Mouse (Mus musculus) left cerebral cortex, postnatal 10 days (tissue): ENCODE data around the gene Clrn2. TPM values are rescaled to one million over a fixed set of nuclear protein-coding genes. Genes with fewer than 3 reads are reported as not detected.
A peak's percentile ranks its signal among the peaks of the same experiment; 100 is the strongest.

Source experiments
- DNase-seq, 2 experiments: peaks; one replicate each; pipeline ENCODE4 v3.0.0; 2021 to 2022; ENCODE audit warnings: low spot score in 2 of 2, mixed read lengths in 1 of 2; ENCODE audit errors: extremely low spot score in 1 of 2
- intact Hi-C: fragments of 180-260 bp; cut with DNase I; formaldehyde crosslinking; loops from one replicate; pipeline ENCODE4 v1.15.1; 2025
- total RNA-seq, 2 experiments: library from RNA; stranded (reverse); gene quantifications; 2 replicates each; pipeline ENCODE4 v1.2.3; 2021

Clrn2 gene
- total RNA-seq, 2 experiments from 2014 or later: 0.36 TPM; not detected in 1

DNA sequence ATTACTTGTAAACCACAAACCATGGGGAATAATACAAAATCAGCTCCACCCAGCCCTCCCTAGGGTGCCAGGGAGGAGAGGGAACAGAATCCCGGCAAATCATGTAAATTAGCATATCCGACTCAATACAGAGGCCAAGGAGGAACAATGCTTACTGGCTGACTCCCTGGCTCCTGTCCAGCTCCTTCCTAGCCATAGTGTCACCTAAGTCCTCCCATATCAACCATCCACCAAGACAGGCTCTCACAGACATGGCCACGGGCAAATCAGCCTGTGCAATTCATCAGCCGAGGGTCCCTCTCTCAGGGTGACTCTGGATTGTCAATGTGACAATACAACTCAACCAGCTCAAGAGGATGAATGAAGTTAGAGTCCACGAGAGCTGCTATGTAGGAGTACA, 4.9 kb upstream of the Clrn2 start:
- intact Hi-C loops: no loop called here
- peak in 1 of 2 experiments; percentile 48 for DNase-seq

GRCm38 (mm10) chr5:45449206-45449605, 4.3 kb upstream of the Clrn2 start:
- intact Hi-C loops: no loop called here
- no peak for DNase-seq

DNA sequence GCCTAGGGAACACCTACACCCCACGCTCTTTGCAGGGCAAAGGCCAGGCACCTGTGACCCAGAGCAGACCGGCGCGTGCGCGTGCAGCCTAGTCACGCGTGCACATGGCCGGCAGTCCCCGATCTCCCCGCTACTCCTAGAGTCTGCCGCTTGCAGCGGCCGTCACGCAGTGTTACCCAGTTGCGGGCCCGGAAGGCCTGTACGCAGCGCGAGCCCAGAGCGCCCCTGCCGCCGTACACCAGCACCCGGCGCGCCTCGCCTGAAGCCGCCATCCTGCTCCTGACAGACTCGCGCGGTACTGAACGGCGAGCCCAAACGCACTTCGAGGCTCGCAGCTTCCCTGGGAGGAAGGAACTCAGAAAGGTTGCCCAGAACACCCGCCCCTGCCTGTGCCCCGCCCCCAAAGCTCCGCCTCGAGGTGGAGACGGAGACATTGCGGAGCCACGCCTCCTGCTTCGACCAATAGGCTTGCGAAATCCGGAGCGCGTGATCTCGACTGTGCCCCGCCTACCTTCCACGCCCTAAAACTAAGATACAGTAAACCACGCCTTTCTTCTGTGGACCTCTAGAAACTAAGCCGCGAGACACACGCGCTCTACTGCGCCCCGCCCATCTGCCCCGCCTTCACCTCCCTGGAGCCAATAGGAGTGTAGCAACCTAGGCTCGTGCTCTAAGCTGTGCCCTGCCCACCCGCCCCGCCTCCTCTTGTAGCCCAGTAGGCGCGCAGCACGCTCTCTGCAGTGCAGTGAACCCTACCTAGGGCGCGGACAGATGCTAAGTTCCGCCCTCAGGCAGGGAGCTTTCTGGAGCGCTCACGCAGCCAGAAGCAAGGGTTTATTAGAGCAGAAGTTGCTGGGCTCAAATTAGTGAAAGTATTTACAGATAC, 3.5 kb upstream of the Clrn2 start, which contains the start of gene Qdpr:
Gene Qdpr, minus strand, starts transcription at position 406 of the 886 bp plus-strand sequence.
- intact Hi-C loops: no loop called here
- peak; percentile 94 to 98 for DNase-seq

- intact Hi-C loops: no loop called here
- DNase-seq: no peak
Measured at GRCm38 (mm10) chr5:45454456-45454855, 905 bp downstream of the Clrn2 start.

DNA sequence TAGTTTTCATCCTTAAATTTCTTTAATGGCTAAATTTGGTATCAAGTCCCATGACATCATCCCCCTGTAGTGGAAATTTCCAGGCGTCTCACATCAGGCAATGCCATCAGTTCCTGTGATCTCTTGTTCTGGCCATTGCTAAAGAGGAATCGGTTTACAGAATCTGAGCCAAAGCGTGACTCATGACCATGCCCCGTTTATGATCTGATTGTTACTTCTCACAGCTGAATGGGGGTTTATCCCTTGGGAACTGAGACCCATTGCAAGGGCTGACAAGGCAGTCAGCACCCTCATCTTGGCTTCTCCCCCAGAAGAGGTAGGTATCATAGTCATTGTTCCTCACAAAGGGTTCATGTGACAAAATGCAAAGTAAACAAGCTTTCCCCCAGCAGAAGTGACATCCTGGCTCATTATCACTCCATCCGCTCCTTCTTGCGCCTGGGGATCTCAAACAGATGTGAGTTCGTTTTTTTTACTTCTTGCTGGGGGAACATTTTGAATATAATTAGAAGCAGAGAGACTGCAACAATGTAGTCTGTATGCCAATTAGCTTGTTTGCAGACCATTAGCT, 19.4 kb downstream of the Clrn2 start:
- intact Hi-C loops: loop anchor here (10.0 kb wide), 1 partner anchor 872 kb away; no protein-coding TSS in a partner anchor
- no peak for DNase-seq

DNA sequence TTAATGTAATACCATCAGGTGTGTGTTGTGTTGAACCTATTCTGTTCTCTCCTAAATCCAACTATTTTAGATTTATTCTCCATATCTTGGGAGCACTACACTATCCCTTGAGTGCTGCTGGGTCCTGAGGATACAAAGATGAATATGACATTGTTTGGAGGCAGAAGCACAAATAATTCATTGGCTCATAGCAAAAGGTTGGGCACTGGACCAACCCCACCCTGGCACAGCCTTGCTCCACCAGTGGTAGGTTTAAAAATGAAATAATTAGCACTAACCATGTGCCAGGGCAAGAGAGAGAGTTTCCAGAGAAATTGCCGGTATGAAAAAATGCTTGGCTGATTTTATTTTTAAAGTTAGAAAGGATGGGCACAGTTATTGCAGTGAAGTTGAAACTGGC, 20.0 kb downstream of the Clrn2 start:
- no peak for DNase-seq
- intact Hi-C loops: loop anchor here (10.0 kb wide), 1 partner anchor 871 kb away; no protein-coding TSS in a partner anchor

GRCm38 (mm10) chr5:45474215-45474614, 20.7 kb downstream of the Clrn2 start:
- intact Hi-C loops: loop anchor here (10.0 kb wide), 1 partner anchor 871 kb away; no protein-coding TSS in a partner anchor

GRCm38 (mm10) chr5:45474758-45475157, 21.2 kb downstream of the Clrn2 start:
- intact Hi-C loops: loop anchor here (10.0 kb wide), 1 partner anchor 870 kb away; no protein-coding TSS in a partner anchor
- no peak for DNase-seq

More at GRCm38 (mm10) chr5:45474215-45474614, 20.7 kb downstream of the Clrn2 start:
- DNase-seq: peak; percentile 35 to 71

DNA sequence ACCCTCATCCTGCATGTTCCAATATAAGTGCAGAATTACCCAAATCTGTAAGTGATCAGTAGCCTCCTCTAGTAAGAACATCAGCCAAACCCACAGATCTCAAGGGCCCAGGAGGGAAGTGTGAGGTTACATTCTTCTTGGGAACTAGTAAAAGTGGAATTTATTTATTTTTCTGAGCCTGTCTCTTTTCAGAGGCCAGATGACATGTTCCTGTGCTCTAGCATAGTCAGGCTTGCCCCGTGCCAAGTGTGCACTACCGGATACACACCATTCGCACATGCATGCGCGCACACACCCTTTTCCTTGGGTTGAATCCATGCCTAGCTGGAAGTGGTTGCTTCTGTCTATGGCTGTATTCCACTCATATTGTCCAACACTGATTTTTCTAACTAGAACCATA, 22.2 kb downstream of the Clrn2 start:
- DNase-seq: no peak
- intact Hi-C loops: loop anchor here (2.0 to 10.0 kb wide), 2 partner anchors 193 to 869 kb away; partner anchors contain the start of gene Ncapg

DNA sequence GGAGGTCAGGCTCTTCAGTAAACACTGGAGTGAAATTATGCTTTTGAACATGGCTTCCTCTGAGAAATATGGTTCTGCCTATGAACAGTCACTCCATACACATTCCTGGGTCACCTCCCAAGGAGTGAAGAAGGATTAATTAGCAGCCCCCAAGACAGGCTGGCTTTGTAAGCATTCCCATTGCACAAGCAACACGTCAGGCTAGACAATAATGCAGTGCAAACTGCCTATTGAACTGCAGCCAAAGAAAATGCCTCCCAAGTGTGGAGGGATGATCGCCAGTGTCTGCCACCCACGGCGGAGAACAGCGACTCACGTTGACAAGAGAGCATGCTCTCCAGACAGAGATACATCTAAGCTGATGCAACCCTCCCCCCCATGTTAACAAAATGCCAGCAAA, 22.7 kb downstream of the Clrn2 start:
- peak in 1 of 2 experiments; percentile 29 for DNase-seq
- intact Hi-C loops: loop anchor here (2.0 to 10.0 kb wide), 2 partner anchors 193 to 869 kb away; partner anchors contain the start of gene Ncapg

DNA sequence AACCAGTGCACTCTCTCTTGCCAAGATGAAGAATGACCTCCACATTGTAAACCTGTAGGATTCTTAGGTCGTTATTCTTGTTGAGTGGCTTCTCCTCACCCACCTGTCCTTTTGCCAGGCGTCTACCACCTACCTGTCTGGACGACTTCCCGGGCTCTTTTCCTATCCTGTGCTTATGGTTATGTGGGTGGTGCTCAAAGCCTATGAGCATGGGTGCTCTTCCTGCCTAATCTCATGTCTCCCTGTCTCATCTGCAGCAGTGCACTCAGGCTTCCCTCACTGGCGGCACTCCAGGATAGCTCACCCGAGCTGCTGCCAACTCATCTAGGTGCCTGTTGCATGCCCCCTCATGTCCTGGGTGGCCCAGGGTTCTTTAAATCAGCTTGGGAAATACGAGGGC, 24.1 kb downstream of the Clrn2 start:
- intact Hi-C loops: loop anchor here (2.0 to 10.0 kb wide), 2 partner anchors 191 to 867 kb away; partner anchors contain the start of gene Ncapg
- no peak for DNase-seq

- intact Hi-C loops: no loop called here
Measured at GRCm38 (mm10) chr5:45480066-45480465, 26.5 kb downstream of the Clrn2 start.

DNA sequence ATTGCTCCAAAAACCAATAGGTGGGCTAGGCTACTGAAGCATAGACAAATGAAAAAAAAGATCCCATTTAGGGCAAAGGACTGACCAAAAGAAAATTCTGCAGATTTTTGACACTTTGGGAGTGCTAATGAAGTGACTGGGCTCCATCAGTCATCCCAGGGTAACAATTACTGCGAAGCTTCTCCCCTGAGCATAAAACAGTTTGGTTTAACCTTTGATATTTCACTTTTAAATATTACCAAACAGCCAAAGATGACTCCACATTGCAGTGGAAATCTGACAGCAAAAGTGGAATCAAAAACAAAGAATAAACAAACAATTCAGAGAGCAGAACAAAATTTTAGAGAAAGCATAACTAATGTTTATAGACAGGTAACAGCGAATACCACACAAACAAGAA, 27.6 kb downstream of the Clrn2 start:
- intact Hi-C loops: no loop called here
- DNase-seq: no peak

More at GRCm38 (mm10) chr5:45480066-45480465, 26.5 kb downstream of the Clrn2 start:
- DNase-seq: no peak

GRCm38 (mm10) chr5:45482607-45483006, 29.1 kb downstream of the Clrn2 start:
- intact Hi-C loops: no loop called here
- no peak for DNase-seq

DNA sequence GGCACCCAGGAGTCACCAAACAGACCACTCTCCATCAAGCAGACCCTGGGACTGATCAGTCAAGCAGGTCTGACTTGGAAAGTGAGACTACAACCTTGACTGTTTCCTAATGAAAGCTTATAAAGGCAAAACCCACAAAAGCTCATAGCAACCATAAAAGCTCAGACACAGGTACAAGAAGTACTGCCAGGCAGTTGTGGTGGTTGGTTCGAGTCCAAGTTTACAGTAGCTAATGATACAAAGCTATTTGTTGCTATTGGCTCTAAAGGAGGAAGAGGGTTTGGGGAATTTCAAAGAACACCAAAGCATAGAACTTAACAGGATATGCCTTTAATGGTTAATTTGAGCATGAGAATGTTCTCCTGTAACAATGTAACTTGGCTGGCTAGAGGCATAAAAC, 30.1 kb downstream of the Clrn2 start:
- intact Hi-C loops: no loop called here
- DNase-seq: no peak

- intact Hi-C loops: no loop called here
- DNase-seq: no peak
Measured at GRCm38 (mm10) chr5:45491776-45492175, 38.2 kb downstream of the Clrn2 start.

DNA sequence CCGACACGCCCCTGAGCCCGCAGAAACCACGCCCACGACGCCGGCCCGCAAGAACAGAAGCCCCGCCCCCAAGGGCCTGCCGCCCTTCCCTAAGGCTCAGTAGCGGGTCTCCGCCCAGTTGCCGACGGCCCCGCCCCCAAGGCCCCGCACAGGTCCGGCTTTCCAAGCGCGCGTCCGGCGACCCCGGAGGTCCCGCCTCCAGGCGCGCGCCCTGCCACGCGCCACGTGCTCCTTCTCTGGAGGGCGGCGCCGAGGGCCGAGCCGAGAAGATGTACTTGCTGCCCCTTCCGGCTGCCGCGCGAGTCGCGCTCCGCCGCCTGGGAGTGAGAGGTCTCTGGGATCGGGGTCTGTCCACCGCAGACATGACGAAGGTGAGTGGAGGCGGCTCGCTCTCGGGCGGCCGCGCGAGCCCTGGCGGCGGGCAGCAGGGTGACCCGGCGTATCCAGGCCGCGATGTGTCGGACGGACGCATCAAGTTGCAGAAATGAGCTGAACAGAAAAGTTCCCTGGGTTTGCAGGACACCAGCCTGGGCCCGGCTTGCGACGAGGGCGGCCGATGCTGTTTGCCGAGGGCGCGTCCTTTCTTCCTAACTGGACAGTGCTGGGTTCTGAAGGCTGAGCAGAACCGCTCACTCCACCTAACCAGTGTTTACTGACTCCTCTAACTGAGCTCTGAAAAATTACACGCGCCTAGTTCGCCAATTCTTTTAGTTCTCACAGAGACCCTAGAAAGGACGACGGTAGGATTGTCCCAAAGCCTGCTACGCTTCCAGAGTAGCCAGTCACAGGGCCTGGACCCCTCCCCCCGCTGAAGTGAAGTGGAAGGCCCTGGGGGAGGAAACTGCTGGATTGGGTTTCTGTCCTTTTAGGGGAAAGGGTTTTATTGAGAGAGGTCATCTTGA, 39.9 kb downstream of the Clrn2 start, which contains the start of gene Lap3:
Gene Lap3, plus strand, starts transcription at position 184 of the 902 bp plus-strand sequence.
- intact Hi-C loops: no loop called here
- DNase-seq: peak; percentile 93 to 99

- intact Hi-C loops: no loop called here
- DNase-seq: no peak
Measured at GRCm38 (mm10) chr5:45494093-45494755, 40.7 kb downstream of the Clrn2 start.
